Mouse (Mus musculus) small intestine, adult 2 months (tissue): ENCODE results near the gene Olfr522.

Source experiments
- CTCF ChIP-seq: fragments of 200-500 bp; IDR thresholded peaks from 2 replicates; pipeline ENCODE4 v1.5.1; 2012; ENCODE audit warnings: low read depth, mild to moderate bottlenecking, control low read depth, inconsistent platforms, low read length, moderate library complexity, mixed read lengths; ENCODE audit not compliant: insufficient replicate concordance, insufficient read length; ENCODE audit errors: extremely low read depth
- POLR2A ChIP-seq: fragments of 200-500 bp; IDR thresholded peaks from 2 replicates; pipeline ENCODE4 v1.6.1; 2012; ENCODE audit warnings: low read depth, mild to moderate bottlenecking, control low read depth, inconsistent platforms, low read length, moderate library complexity

GRCm38 (mm10) chr7:140127911-140128310 lies 36.7 kb downstream of the Olfr522 start:
- TF ChIP-seq CTCF (no peak), POLR2A (no peak)
